Mouse (Mus musculus): Measurements from ENCODE around the gene Wdr11.

Gene Wdr11

DNA sequence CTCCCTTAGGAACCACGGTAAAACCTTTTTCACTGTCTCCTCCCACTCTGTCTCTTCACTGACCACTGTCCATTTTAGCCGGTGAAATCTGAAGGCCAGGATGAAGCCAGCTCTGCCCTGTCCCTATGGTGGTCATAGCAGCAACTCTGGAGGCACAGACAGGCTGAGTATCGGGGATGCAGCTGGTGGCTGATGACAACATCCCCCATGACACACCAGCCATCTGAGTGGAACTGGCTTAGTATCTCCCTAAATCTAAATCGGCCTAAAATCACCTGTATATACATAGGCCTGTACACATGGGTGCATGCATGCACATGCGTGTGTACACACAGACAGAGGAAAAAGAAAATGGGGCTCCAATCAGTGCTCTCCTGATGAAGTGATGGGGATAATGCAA lies 93.7 kb downstream of the Wdr11 start:
- no peak for DNase-seq (ENCODE audit: low read depth)
